Mouse (Mus musculus) testis, postnatal 10 days (tissue): Measurements from ENCODE around the gene Atp11a.

Experiments used
- DNase-seq: peaks from one replicate; pipeline ENCODE4 v3.0.0; 2021; ENCODE audit warnings: low spot score

Atp11a gene

DNA sequence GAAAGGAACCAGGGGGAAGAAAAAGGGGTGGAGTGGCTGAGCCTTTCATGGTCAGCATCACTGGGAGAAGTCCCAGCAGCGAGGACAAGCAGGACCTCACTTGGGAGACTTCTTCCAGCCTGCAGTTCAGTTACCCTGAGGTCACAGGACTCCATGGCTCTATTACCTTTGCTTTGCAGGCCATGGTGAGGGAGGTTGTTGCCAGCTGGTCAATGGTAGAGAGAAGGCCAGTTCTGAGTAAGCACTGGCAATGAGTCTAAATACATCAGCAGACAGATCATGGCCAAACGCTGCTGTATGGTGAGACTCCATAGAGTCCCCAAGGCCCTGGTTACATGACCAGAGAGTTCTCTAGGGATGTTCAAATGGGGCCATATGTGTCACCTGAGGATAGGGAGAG lies 15.5 kb downstream of the Atp11a start:
- DNase-seq: no peak

GRCm38 (mm10) chr8:12773914-12774313 lies 17.1 kb downstream of the Atp11a start:
- DNase-seq: no peak

GRCm38 (mm10) chr8:12774872-12775298 lies 18.1 kb downstream of the Atp11a start:
- DNase-seq: no peak

DNA sequence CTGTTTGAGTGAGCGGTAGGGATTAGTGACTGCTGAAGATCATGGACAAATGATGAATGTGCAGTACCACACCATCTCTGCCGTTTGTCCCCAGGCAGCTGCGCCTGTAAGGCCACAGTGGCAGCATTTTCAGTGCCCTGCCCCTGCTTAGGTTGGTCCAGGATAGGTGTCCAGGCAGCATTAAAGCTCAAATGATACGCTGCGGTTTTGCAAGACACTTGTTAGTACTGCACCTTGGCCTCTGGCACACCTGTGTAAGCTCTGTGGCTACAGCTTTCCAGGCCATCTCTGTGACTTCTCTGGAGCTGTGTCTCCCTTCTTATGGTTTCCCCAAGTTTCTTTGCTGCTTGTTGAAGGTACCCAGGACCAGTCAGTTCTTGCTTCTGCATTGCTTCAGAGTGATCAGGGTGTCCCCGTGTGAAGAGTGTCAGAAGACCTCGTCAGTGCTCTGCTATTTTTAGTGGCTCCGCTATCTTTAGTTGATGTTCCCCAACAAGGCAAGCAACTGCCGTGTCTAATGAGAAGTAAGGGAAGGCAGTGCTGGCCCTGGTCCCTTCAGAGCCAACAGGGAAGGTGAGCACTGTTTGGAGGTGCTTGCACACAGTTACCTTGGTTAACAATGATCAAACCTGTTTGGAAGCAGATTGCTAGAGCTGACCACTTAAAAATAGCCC lies 18.6 kb downstream of the Atp11a start:
- no peak for DNase-seq

DNA sequence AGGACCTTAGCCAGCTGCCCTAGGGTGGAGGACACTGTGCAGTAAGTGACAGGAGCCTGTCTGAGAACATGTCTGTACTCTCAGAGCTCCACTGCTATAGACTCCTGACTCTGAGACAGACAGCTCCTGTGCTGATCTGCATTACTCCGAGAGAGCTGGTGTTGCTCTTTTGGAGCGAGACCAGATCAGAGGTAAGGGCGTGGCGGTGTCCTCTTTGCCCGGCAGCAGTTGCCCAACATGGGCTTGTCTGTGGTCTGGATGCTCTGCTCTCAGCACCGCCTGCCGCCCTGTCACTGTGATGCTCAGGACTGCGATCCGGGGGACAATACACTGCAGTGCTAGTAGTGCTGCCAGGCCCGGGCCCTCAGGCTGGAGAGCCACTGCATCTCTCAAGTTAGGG lies 19.4 kb downstream of the Atp11a start:
- no peak for DNase-seq

DNA sequence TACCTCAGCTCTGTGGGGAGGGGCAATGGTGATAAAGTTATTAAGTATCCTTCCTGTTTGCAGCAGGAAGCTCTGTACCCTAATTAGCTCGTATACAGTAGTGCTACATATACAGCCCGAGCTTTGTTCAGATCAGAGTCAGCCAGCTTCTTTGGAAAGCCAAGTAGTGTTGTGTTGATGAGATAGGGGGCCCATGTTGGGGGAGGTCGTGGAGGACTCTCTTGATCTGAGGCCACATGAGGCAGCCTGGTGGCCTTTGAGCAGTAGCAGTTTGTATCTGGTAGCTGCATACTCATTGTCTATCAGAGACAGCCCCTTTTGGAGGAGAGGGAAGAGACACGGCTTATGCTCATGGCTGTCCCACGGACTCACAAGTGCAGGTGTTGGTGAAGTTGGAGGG lies 20.4 kb downstream of the Atp11a start:
- no peak for DNase-seq

GRCm38 (mm10) chr8:12779541-12779940 lies 22.7 kb downstream of the Atp11a start:
- DNase-seq: no peak

DNA sequence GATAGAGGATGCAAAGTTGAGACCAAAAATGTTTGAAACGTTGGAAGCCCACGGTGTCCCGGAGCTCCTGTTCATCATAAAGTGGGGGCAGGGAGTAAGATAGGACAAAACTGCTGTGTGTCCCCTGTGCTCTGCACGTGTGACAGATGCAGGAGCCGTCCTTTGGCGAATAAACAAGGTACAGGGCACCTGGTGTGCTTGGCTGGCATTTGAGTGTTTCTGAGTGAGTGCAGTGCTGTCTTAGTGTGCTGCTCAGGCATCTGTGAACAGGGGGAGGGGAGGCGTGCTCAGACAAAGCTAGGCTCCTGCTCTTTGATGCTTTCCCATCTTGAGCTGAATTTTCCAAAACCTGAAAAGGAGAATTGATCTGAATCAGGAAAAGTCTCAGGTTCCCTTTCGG lies 28.7 kb downstream of the Atp11a start:
- DNase-seq: no peak

DNA sequence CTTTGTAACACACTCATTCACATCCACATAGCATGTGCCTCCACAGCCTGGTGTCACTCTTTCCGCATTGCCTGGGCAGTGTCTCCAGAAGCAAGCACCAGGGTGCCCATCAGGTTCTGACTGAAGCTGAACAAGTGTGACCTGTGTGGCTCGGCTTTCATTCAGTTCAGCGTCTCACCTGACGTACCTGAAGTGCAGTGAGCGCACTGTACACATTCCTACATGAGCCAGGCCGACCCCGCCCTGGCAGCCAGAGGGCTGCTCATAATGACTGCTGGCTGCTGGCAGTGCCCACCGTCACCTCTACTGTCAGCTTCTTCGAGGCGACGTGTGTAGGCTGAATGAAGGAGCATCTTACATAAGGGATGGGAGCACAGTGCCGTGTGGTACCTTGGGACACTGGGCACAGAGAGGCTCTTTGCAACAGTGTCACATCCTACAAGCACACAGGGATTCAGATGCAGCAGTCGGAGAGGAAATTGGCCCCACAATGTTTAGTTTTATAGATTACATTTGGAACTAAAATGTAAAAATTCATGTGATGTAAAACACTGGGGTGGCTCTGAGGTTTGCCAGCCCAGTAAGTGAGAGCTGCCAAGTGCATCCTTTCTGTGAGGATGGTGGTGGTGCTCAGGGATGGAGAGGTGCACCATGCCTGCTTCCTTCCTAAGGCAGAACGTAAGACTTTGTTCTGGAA lies 29.6 kb downstream of the Atp11a start:
- no peak for DNase-seq

- DNase-seq: no peak
Measured at GRCm38 (mm10) chr8:12786958-12787301, 30.1 kb downstream of the Atp11a start.

DNA sequence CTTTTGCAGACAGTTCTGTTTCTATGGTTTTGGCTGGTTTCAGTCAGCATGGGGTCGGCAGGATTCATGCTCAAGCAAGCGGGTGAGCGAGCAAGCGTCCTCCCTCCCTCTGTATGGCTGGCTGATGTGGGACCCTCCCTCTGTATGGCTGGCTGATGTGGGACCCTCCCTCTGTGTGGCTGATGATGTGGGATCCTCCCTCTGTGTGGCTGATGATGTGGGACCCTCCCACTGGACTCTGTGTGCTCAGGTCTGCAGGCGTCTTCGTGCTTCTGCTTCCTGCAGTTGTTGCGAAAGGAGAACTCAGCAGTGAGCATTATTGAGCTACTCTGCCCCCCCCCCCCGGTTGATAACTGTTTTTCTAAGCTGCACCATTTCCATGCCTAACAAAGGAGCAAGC lies 30.6 kb downstream of the Atp11a start:
- no peak for DNase-seq

DNA sequence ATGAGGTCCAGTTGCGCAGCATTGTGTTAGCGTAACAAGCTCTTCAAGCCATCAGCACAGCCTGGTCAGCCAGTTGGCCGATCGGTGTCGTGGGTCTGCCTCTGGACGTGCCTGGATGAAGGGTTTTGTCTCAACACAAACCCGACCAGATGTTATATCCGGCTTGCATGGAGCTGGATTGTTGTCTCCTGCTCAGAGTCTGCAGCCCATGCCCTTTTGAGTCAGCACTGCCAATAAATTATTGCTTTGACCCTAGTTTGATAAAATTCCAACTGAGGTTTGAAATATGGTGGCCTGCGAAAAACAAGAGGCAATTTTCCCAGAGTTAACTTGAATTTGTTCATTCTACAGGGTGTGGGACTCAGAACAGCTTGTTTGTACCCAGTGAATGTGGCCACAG lies 31.9 kb downstream of the Atp11a start:
- DNase-seq: no peak

- DNase-seq: no peak
Measured at GRCm38 (mm10) chr8:12795011-12795671, 38.3 kb downstream of the Atp11a start.

GRCm38 (mm10) chr8:12799099-12799498 lies 42.3 kb downstream of the Atp11a start:
- DNase-seq: no peak

GRCm38 (mm10) chr8:12799832-12800231 lies 43.0 kb downstream of the Atp11a start:
- DNase-seq: no peak

DNA sequence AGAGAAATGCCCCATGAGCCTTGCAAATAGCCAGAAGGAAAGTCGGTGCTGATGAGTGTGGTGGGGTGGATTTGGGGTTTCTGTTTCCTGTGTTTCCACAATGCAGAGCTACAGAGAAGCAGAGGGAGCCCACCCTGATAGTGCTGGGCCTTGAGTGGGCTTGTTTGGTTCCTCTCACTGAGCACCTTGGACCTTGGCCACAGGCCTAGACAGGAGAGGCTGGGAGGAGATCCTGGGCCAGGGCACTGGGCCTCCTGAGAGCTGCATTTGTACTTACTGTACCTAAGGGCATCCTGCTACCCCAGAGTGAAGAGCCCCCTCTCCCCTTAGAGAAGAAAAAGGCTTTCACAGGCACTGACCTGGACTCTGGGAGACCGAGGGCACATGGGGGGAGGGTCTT lies 43.4 kb downstream of the Atp11a start:
- DNase-seq: no peak

- DNase-seq: no peak
Measured at GRCm38 (mm10) chr8:12801586-12801985, 44.8 kb downstream of the Atp11a start.

DNA sequence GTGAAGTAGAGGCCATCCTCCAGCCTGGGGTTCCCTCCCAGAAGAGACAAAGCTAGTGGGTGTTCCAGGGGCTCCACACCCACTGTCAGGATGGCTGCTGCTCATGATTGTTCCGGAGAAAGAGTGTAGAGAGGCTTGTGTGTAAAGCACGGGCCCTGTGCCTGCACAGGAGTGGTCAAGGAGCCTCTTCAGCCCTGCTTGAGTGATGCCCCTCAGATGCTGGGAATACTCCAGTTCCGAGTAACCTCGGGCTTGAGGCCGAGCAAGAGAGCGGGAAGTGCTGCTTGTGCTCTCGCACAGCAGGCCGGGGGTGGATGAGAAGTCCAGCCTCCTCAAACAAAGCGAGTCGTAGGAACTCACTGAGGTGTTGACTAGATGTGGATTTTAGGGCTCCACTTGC lies 46.3 kb downstream of the Atp11a start:
- no peak for DNase-seq

GRCm38 (mm10) chr8:12804909-12805308 lies 48.1 kb downstream of the Atp11a start:
- DNase-seq: no peak

DNA sequence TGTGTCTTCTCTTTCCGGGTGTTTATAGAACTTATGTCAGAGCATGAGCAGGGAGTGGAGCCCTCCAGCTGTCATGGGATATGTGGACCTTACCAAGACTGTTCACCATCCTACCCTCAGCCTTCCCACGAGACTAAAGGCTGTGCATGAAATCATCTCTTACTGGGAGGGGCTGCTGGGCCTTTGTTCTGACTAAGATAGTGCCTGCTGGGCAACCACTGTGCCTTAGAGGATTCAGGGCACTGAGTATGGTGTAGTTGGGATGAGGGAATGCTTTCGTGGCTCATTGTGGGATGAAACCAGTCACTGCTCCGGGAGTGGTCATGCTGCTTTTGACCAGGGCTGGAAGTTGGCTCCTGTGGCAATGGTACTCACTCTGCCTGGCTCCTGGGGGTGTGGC lies 48.8 kb downstream of the Atp11a start:
- no peak for DNase-seq

GRCm38 (mm10) chr8:12808018-12808417 lies 51.2 kb downstream of the Atp11a start:
- no peak for DNase-seq

DNA sequence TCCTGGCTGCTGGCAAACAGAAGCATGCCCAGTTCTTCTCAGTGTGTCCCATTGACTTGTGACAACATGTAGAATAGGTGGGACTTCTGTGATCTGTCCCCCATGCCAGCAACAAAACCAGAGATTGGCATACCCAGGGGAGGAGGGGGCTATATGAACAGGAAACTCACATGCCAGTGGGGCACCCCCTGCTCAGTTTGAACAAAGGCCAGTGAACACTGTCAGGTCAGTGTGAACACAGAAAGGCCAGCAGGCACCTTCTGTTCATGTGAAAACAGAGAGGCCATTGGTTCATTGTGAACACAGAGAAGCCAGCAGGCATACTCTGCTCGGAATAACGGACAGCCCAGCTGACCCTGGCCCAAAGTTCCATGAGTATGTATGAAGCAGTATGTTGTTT lies 52.7 kb downstream of the Atp11a start:
- DNase-seq: no peak

GRCm38 (mm10) chr8:12811231-12811630 lies 54.4 kb downstream of the Atp11a start:
- no peak for DNase-seq

DNA sequence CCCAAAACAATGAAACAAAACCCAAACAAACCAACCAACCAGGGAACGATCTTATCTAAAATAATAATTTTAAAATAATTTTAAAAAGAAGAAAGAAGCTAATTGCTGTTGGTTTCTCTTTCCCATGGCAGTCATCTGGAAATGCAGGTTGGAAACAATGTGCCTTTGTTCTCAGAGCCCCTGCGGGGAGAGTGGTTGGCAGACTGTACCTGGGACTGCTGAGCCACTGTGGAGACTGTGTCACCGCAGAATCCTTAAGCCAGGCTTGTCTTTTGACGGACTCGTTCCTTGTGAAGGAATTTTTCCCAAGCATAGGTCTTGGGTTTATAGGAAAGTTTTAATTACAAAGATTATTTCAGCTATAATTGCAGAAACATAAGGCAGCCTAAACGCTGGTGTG lies 59.6 kb downstream of the Atp11a start:
- DNase-seq: no peak
